Mouse (Mus musculus): ENCODE measurements around the gene Adamts1.

DNA sequence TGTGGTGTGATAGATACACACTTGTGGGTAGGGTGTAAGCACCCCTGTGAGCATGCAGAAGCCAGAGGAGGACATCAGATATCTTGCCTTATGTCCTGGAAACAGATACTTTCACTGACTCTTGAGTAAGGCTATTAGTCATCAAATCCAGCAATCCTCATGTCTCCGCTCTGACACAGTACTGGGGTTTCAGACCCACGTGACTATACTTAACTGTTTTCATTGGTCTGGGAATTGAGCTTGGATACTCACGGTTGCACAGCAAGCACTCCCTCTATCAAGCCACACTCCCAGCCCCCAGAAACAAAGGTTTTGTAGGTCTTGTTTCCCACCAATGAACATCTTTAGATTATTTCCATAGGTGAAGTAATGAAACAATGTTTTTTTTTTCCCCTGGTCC, 56.5 kb downstream of the Adamts1 start:
- TF ChIP-seq EP300 (IDR thresholded peaks at IDR 0.05; ENCODE audit: low read depth) (no peak), CTCF (IDR thresholded peaks at IDR 0.05; ENCODE audit: low read depth) (no peak)

Measured in liver, postnatal 0 days (tissue).